Mouse (Mus musculus): ENCODE results near the gene Gtpbp3. TPM values are rescaled to one million over a fixed set of nuclear protein-coding genes. Genes with fewer than 3 reads are reported as not detected.

Gtpbp3 gene
- total and polyA plus RNA-seq, 3 experiments = 17.4 to 26.7 (median 20.7) TPM

- Histone ChIP-seq H3K27me3 (replicated peaks) (no peaks in the 10 kb centered on the region), H3K79me2 (replicated peaks; ENCODE audit: control insufficient read depth, extremely low read depth, insufficient read depth, poor library complexity, severe bottlenecking) (peaks cover 26% of the 10 kb centered on the region), H3K27ac (ENCODE audit: insufficient read depth, low read depth) (no peak overlapping the region), H3K9ac (ENCODE audit: insufficient read depth, low read depth) (no peak overlapping the region), H3K36me3 (replicated peaks in 1 of 2; ENCODE audit: control insufficient read depth in 1 of 2, insufficient read depth in 1 of 2, low read length in 1 of 2) (peaks cover 15 to 38% of the 10 kb centered on the region in 2 experiments), H3K9me3 (replicated peaks; ENCODE audit: low read length) (no peaks in the 10 kb centered on the region), H3K4me3 (replicated peaks in 1 of 3; ENCODE audit: low read depth in 2 of 3, low read length in 2 of 3, poor library complexity in 1 of 3) (no peak overlapping the region), H3K4me2 (ENCODE audit: insufficient read depth, low read depth, poor library complexity, severe bottlenecking) (no peak overlapping the region), H3K4me1 (ENCODE audit: control insufficient read depth in 1 of 2, insufficient read depth in 2 of 2) (peaks cover 17 to 48% of the 10 kb centered on the region in 2 experiments)
- dilution Hi-C loops (cut with MboI; ENCODE audit: extremely low pct_ligation_motif_present, extremely low pct_unique_long_range_greater_than_20kb, low sequenced_read_pairs) = no loop called here
- no peak for TF ChIP-seq JUN (IDR thresholded peaks at IDR 0.05; ENCODE audit: insufficient read depth, low read depth, low read length)
- TF ChIP-seq MXI1 (IDR thresholded peaks at IDR 0.05; ENCODE audit: low read depth, low read length) = no peak
- no peak for TF ChIP-seq KAT2A (IDR thresholded peaks at IDR 0.05; ENCODE audit: insufficient replicate concordance, low read length)
- no peak for TF ChIP-seq ZMIZ1 (IDR thresholded peaks at IDR 0.05; ENCODE audit: low read depth, low read length)
- TF ChIP-seq CHD1 (IDR thresholded peaks at IDR 0.05; ENCODE audit: low read depth, low read length) = no peak
- TF ChIP-seq PAX5 (IDR thresholded peaks at IDR 0.05; ENCODE audit: low read length) = no peak
- no peak for TF ChIP-seq POLR2AphosphoS2 (IDR thresholded peaks at IDR 0.05; ENCODE audit: low read depth, low read length)
- TF ChIP-seq JUND (conservative IDR thresholded peaks at IDR 0.05; ENCODE audit: low read depth, low read length) = no peak
- TF ChIP-seq ZKSCAN1 (IDR thresholded peaks at IDR 0.05; ENCODE audit: borderline replicate concordance, low read depth, low read length) = no peak
- no peak for TF ChIP-seq GABPA (IDR thresholded peaks at IDR 0.05; ENCODE audit: insufficient replicate concordance, low read depth, low read length)
- in situ Hi-C loops (cut with MboI; ENCODE audit: low pct_ligation_motif_present, low pct_unique_long_range_greater_than_20kb, low sequenced_read_pairs) = loop anchor here (5.0 kb wide), 1 partner anchor 35 kb away; no protein-coding TSS in a partner anchor
- DNase-seq (ENCODE audit: extremely low read depth) = no peak
These were observed 20.7 kb upstream of the Gtpbp3 start for GRCm38 (mm10) chr8:71467201-71467600.

GRCm38 (mm10) chr8:71468001-71468400, 19.9 kb upstream of the Gtpbp3 start:
- no peak overlapping the region for H3K4me3 ChIP-seq (replicated peaks in 1 of 3; ENCODE audit: low read depth in 2 of 3, low read length in 2 of 3, poor library complexity in 1 of 3)
- no peak overlapping the region for H3K9ac ChIP-seq (ENCODE audit: insufficient read depth, low read depth)
- H3K4me2 ChIP-seq (ENCODE audit: insufficient read depth, low read depth, poor library complexity, severe bottlenecking) = no peak overlapping the region
- in situ Hi-C loops (cut with MboI; ENCODE audit: low pct_ligation_motif_present, low pct_unique_long_range_greater_than_20kb, low sequenced_read_pairs) = loop anchor here (5.0 kb wide), 1 partner anchor 36 kb away; no protein-coding TSS in a partner anchor
- TF ChIP-seq HCFC1 (IDR thresholded peaks at IDR 0.05; ENCODE audit: low read depth, low read length) (no peak), GABPA (IDR thresholded peaks at IDR 0.05; ENCODE audit: insufficient replicate concordance, low read depth, low read length) (no peak), JUND (conservative IDR thresholded peaks at IDR 0.05; ENCODE audit: low read depth, low read length) (no peak), E2F4 (IDR thresholded peaks at IDR 0.05; ENCODE audit: insufficient replicate concordance, low read depth, low read length) (no peak), USF1 (IDR thresholded peaks at IDR 0.05; ENCODE audit: low read depth, low read length) (no peak), POLR2A (IDR thresholded peaks at IDR 0.05; ENCODE audit: low read depth, low read length) (no peak)
- no peaks in the 10 kb centered on the region for H3K27me3 ChIP-seq (replicated peaks)
- peaks cover 14 to 41% of the 10 kb centered on the region in 2 experiments for H3K4me1 ChIP-seq (ENCODE audit: control insufficient read depth in 1 of 2, insufficient read depth in 2 of 2)
- no peak overlapping the region for H3K27ac ChIP-seq (ENCODE audit: insufficient read depth, low read depth)
- no peak for DNase-seq (ENCODE audit: extremely low read depth)
- dilution Hi-C loops (cut with MboI; ENCODE audit: extremely low pct_ligation_motif_present, extremely low pct_unique_long_range_greater_than_20kb, low sequenced_read_pairs) = no loop called here
- H3K36me3 ChIP-seq (replicated peaks in 1 of 2; ENCODE audit: control insufficient read depth in 1 of 2, insufficient read depth in 1 of 2, low read length in 1 of 2) = peaks cover 23 to 46% of the 10 kb centered on the region in 2 experiments
- H3K79me2 ChIP-seq (replicated peaks; ENCODE audit: control insufficient read depth, extremely low read depth, insufficient read depth, poor library complexity, severe bottlenecking) = peaks cover 26% of the 10 kb centered on the region
- no peaks in the 10 kb centered on the region for H3K9me3 ChIP-seq (replicated peaks; ENCODE audit: low read length)
